Mouse (Mus musculus) mesoderm, embryonic 11.5 days (tissue): ENCODE measurements at regions not wholly inside any gene's neighbourhood (a gene's known extent, or its start where the extent isn't known, plus 50 kb on each side); places are given as distances from the start of the nearest gene placed in this dataset.

ENCODE experiments used
- DNase-seq: peaks from one replicate; pipeline ENCODE4 v3.0.0-alpha.2; 2012; ENCODE audit warnings: low read depth, low spot score

GRCm38 (mm10) chr12:66157630-66158292 lies 126.4 kb downstream of the Rpl10l start:
- DNase-seq: peak; percentile 6

DNA sequence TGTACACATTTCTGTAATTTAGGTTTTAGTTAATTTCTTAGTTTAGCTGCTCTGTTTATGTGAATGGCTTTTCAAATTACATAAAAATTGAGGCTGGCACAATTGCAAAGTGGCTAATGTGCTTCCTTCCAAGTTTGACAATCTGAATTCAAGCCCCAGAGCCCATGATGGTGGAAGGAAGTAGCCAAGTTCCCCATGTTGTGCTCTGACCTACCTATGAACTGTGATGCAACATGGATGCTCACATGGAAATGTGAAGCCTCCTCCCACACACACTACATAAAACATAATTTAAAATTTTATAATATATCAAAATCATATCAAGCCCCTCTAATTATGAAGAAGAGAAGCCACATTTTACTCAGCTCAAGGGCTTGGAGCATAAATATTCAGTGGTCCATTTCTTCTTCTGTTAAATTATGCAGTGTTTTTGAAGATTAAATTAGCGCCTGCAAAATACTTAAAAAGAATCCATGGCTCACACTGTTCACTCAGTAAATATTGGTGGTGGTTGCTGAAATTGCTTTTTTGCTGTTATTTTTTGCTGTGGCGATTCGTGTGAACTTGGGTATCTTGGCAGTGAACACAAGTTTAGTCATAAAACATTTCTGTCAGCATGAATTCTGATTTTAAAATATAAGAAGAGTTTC lies 127.1 kb downstream of the Rpl10l start:
- DNase-seq: no peak

DNA sequence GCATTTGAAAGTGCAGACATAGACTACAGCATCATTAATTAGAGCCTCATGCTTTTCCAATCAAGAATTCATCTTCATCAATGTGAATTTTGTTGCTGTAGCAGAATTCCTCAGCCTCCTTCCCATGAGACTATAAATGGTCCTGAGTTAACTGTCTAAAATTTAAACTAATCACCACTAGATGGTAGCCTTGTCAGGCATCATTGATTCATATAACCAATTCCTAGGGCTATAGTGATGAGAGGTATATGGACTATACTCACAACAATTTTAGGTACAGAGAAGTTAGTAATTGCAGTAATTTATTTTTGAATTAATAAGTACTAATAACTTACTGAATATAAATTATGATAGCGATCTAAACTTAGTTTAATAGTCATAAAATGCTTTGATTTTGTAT lies 153.3 kb downstream of the Rpl10l start:
- DNase-seq: peak; percentile 5

DNA sequence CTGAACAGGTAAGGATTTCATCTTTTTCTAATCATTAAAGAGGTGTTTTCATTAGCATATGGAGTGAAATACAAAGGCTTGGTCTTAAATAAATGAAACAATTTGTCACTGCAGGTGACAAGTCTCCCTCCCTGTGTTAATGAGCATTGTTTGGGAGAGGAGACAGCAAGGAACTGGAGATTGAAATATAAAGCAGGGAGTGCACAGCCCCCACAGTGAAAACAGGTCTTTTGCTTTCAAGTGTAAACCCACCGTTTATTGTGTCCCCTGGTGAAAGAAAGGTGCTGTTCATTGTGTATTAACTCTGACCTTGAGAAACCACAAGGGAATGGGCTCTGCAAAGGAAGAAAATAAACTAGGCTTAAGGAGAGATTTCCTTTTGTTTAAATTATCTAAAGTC lies 164.6 kb downstream of the Rpl10l start:
- DNase-seq: no peak

DNA sequence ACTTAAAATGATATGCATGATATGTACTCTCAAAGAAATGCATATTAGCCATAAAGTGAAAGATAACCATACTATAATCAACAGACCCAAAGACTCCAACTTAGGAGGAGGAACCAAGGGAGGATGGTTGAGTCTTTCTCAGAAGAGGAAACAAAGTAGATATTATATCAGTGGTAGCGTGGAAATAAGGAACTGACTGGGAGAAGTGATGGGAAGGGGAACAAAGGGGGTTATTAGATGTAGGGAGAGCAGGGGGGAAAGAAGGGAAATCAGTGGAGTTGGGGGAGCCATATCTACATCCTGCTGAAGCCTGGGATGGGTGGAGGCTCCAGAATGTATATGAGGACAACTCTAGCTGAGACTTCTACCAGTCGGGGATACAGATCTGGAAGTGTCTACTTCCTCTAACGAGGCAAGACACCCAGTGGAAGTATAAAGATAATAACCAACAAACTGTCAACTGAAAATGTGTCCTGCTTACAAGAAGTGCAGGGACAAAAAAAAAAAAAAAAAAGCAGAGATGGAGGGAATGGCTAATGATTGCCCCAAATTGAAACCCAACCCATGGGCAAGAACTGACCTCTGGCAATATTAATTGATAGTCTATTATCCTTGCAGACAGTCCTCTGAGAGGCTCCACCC lies 193.3 kb downstream of the Rpl10l start:
- DNase-seq: no peak

DNA sequence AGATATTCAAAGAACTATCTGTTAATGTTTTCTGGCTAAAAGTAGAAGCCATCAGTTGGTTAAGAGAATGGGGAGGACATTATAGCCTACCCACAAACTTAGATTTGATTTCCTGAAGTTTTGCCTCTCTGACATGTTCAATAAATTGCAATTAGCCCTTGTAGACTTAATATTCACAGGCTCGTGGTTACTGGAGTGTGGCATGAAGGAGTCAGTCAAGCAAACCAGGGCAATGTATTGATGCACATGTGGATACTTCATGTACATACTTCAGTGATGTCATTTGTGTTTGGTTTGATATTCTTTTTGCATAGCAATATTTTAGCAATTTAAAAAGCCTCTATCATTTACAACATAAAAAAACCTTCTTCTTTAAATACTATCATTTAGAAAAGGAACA lies 223.9 kb downstream of the Rpl10l start:
- no peak for DNase-seq

GRCm38 (mm10) chr12:66055206-66055605 lies 229.0 kb downstream of the Rpl10l start:
- DNase-seq: no peak

GRCm38 (mm10) chr12:66048936-66049335 lies 235.3 kb downstream of the Rpl10l start:
- DNase-seq: no peak

DNA sequence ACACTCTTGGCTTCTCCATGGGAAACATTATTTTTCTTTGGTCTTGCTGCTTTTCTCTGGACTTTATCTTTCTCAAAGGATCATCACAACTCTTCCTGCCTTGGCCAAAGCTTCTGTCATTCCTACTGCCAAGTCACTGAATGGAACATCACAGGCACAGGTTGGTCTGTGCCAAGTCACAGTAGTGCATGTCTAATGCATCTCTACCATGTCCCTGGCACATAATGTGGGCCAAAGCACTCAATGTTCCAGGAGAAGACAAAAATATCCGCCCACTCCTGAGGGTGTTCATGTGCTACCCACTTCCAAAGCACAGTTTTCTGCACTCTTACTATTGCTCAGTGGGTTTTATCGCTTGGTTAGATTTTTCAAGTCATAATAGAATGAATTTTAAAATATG lies 247.9 kb downstream of the Rpl10l start:
- no peak for DNase-seq

DNA sequence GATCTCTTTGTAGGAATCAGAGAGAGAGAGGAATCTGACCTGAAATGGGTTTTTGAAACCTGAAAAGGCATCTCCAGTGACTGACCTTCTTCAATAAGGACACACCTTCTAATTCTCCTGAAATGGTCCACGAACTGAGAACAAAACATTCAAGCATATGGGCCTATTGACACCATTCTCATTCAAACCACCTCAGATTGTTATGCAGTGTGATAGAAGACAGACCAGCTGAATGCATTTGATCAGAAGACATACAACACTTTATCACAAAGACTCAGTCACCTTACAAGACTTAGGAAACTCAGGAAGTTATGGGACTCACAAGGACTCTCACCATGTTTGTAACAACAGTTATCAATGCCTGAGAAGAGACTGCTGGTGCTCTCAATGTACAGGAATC lies 256.7 kb downstream of the Rpl10l start:
- no peak for DNase-seq

DNA sequence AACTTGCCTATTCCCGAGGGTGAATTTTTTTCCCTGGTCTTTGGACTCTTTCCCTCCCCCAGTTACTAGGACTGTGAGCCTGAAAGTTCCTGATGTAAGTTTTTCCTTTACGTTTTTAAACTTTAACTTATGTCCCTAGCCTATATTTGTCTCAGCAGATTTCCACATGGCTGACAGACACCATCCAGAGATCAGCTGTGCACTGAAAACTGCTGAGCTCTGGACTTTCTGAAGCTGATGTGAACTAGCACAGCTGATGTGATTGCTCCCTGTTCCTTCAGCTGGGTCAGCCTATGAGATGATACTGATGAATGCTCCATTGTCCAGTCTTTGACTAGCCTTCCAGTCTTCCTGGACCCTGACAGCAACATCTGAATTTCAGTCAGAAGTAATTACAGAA lies 271.5 kb downstream of the Rpl10l start:
- no peak for DNase-seq
